Mouse (Mus musculus) Muller cell, postnatal 12 days (primary cell): ENCODE measurements at regions not wholly inside any gene's neighbourhood (a gene's known extent, or its start where the extent isn't known, plus 50 kb on each side); places are given as distances from the start of the nearest gene placed in this dataset.
"Not testable (repeated sequence)": the region's sequence is repeated elsewhere in the genome, so short reads cannot be mapped to it uniquely, and the experiment has no call there.

Experiments
- DNase-seq: peaks from one replicate; pipeline ENCODE4 v3.0.0-alpha.2; 2015; ENCODE audit errors: inconsistent ontology term

DNA sequence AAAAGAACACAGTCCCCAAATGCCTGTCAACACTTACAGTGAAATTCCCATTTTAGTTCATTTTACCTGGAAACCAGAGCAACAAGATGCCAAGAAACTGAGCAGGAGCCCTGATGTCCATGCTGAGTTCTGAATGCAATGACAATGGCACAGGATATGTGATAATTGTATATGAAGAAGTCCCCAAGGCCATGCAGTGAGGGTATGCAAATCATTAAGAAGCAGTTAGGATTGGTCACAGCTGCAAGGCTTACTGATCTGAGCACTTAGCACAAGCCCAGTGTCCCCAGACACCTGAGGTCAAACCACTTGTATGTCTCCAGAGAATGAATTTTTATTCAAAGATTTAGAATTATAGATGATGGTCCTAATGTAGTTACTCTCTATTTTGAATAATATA, 419.0 kb upstream of the Tacstd2 start:
- not testable (repeated sequence) for DNase-seq

DNA sequence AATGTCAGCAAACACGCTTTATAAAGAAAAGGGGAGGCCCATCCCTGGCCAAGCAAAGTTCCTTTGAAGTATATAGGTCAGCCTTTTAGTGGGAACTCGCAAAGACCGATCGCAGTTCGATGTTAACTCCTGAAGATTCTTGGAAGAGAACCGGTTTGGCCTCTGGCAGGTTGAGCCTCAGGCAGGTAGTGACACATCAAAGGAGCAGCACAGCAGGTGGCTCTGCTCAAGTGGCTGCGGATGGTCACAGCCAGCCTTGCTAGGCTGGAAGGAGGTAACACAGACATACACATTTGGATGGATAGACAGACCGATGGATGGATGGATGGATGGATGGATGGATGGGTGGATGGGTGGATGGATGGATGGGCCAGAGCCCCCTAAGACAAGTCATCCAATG, 395.9 kb upstream of the Tacstd2 start:
- DNase-seq = not testable (repeated sequence)

DNA sequence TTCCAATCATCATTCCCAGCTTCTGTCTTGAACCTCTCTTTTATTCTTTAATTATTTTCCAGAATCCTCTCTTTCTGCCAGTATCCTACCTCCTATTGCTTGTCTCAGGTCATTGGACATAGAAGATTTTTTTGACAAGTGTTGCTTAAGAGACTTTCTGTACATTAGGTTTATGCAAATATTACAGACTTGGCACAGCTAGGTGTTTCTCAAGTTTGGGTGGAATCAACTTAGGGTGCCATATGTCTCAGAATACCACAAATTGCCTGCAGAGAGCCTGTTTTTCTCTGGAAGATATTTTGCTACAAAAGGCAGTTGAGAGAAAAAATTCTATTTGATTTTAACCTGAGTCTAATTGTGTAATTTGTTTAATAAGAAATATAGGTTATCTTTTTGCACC, 386.9 kb upstream of the Tacstd2 start:
- no peak for DNase-seq

DNA sequence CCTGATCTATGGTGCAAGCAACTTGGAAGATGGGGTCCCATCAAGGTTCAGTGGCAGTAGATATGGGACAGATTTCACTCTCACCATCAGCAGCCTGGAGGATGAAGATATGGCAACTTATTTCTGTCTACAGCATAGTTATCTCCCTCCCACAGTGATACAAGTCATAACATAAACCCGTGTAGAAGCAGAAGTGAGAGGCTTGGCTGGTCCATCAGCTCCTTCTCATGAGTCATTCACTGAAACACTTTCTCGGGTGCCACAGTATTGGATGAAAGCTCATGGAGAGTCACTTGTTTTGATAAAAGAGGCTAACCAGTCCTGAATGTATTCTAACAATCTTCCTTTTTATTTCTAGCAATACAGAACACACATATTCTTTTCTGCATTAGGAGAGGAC, 378.3 kb upstream of the Tacstd2 start:
- no peak for DNase-seq

DNA sequence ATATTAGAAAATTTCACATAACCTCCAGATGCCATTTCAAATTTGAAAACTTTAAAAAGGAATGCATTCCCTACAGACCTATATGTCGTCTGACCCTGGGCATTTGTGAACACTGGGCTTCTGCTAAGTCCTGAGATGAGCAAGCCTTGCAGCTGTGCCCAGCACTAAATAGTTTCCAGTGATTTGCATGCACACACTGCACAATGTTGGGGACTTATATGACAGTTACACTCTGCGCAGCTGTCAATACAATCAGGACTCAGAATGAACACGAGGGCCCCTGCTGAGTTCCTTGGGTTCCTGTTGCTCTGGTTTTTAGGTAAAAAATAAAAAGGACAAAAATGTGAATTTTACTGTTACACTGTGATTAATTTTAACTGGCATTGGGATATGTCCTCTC, 377.7 kb upstream of the Tacstd2 start:
- no peak for DNase-seq

DNA sequence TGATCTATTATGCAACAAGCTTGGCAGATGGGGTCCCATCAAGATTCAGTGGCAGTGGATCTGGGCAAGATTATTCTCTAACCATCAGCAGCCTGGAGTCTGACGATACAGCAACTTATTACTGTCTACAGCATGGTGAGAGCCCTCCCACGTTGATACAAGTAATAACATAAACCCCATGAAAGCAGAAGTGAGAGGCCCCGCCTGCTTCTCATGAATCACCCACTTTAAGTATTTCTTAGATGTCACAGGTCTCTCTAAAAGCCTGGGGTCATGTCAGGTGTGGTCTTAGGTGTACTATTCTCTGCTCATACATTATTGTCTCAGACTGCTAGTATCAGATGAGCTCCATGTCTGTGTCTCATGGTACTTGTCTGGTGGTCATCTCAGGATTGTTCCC, 360.9 kb upstream of the Tacstd2 start:
- no peak for DNase-seq

DNA sequence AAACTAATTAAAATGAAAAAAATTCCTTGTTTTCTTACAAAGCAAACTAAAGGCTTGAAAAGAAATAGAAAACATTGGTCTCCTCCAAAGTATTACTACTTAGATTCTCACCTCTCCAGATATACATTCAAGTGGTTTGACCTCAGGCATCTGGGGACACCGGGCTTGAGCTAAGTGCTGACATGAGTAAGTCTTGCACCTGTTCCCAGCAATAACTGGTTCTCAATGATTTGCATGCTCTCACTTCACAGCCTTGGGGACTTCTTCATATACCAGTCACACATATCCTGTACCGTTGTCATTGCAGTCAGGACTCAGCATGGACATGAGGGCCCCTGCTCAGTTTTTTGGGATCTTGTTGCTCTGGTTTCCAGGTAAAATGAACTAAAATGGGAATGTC, 360.3 kb upstream of the Tacstd2 start:
- no peak for DNase-seq

DNA sequence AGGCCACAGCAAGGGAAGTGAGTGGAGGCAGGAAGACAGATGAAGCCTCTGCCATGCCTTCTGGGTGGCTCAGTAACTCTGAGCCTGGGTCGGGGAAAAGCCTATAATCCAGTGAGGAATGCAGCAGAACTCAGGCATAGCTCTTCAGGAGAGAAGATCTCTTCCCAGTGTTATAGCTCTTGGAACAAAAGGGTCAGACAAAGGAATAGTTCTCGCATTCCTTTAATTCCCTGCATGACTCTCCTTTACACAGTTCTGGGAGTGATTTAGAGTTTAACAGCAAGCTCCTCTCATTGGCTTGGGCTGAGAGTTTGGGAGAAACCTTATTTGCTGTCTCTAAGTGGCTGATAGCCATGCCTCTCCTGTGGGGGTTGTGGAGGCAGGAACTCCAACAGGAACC, 352.0 kb upstream of the Tacstd2 start:
- DNase-seq = peak; percentile 36

DNA sequence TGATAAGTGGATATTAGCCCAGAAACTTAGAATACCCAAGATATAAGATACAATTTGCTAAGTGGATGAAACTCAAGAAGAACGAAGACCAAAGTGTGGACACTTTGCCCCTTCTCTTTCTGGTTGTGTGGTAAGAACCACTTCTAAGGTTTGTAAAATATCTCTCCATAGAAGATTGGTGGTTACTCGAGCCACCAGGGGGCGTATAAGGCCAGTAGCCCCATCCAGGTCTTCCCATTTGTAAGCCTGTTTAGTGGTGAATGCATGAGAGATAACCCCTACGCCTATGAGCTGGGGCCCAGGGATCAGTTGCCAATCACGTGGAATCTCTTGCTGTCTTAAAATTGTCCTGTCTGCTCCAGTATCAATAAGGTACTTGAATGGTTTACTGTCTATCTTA, 349.3 kb upstream of the Tacstd2 start:
- DNase-seq = no peak

DNA sequence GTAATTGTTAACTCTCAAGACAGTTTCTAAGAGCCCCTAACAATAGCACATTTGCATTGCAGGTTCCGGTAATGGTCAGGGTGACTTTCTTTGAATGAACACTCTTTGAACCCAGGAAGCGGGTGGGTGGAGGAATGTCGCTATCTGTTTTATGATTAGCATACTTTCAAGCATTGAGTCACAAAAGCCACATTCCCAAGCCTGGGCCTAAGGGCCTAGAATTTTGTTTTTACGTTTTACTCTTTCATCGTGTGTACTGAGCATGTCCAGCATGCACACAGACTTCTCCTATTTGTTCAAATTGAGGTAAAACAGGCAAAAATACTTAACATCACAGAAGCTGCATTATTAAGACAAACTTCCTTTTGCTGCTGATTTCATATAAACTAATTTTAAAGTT, 345.9 kb upstream of the Tacstd2 start:
- not testable (repeated sequence) for DNase-seq

DNA sequence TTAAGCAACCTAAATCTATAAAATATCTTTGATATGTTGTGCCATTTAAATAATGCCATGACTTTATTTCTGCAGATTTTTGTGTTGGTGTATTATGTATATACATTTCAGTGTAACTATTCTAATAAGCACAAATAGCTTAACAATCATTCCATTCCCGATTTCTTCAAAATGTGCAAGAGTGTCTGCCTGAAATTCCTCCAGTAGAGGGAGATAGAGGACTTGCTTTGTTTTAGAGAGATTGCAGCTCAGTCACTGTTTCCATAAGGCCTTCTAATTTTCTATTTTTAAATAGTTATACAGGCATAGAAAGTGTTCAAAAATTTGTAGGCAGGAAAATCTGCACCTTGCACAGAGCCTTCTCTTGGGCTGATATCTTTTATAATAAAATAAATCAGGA, 322.3 kb upstream of the Tacstd2 start:
- not testable (repeated sequence) for DNase-seq

DNA sequence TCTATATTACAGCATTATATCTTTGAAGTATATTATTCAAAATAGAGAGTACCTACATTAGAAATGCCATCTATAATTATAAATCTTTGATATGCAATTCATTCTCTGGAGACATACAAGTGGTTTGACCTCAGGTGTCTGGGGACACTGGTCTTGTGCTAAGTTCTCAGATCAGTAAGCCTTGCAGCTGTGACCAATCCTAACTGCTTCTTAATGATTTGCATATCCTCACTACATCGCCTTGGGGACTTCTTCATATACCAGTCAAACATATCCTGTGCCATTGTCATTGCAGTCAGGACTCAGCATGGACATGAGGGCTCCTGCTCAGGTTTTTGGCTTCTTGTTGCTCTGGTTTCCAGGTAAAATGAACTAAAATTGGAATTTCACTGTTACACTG, 303.9 kb upstream of the Tacstd2 start:
- DNase-seq = not testable (repeated sequence)

DNA sequence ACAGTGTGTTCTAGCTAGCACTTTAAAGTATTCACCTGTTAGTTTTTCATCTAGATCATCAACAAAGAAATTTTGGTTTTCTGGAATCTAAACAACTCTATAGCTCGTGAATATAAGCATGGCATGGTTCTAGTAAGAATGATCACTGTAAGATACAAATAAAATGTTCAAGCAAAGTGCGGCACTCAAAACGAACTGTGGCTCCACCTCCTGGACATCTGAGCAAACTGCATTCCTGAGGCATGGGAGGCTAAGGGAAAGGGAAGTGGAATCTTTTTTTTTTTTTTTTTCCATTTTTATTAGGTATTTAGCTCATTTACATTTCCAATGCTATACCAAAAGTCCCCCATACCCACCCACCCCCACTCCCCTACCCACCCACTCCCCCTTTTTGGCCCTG, 276.9 kb upstream of the Tacstd2 start:
- DNase-seq = peak; percentile 4

DNA sequence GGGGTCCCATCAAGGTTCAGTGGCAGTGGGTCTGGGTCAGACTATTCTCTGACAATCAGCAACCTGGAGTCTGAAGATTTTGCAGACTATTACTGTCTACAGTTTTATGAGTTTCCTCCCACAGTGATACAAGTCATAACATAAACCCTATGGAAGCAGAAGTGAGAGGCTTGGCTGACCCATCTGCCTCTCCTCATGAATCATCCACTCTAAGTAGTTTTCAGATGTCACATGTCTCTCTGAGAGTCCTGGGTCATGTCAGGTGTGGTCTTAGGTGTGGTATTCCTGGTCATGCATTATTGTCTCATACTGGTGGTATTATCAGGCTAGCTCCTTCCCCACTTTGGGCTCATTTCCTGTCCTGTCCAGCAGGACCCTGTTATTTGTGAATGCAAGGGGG, 255.8 kb upstream of the Tacstd2 start:
- no peak for DNase-seq

DNA sequence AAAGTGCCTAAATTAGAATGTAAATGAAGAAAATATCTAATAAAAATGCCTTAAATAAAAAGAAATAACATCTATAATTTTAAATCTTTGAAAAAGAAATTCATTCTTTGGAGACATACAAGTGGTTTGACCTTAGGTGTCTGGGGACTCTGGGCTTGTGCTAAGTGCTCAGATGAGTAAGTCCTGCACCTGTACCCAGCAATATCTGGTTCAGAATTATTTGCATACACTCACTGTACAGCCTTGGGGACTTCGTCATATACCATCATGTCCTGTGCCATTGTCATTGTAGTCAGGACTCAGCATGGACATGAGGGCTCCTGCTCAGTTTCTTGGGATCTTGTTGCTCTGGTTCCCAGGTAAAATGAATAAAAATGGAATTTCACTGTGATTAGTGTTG, 255.1 kb upstream of the Tacstd2 start:
- no peak for DNase-seq

DNA sequence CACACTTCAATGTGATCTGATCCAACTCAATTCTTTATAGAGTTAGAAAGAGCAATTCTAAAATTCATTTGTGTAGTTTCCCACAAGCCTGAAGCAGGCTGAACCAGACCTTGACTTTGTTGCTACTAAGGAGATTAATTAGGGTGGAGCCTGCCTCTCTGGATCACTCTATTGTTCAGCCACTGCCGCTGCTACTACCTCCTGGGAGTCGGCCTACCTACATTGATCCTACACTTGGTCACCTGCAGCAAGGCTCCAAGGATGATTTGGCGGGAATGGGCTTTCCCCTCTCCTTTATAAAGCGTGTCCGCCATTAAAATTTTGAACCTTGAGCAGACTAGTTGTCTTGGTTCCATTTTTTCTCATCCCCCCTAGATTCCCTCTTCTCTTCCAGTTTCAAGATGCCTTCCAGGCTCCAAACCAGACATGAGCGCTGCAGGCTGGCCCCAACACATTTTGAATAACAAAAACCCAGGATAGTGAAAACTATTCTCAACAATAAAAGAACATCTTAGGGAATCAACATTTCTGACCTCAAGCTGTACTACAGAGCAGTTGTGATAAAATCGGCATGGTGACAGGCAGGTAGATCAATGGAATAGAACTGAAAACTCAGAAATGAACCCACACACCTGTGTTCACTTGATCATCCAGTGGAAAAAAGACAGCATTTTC, 251.6 kb upstream of the Tacstd2 start:
- no peak for DNase-seq

DNA sequence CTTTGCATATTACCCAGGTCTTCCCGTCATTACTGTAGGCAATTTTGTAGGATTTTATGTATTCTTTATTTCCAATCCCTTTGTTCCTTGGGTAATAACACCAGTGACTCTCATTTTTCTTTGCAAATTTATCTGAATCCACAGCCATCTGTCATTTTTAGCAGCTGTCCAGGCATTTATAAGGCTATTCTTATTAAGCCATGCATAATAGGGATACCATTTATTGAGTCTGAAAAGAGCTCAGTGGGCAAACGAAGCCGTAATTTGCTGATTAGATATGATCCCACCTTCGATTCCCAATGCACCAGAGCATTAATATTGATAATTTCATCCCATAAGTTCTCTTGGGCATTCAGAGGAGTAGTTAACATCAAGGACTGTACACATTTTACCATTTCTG, 243.3 kb upstream of the Tacstd2 start:
- no peak for DNase-seq

DNA sequence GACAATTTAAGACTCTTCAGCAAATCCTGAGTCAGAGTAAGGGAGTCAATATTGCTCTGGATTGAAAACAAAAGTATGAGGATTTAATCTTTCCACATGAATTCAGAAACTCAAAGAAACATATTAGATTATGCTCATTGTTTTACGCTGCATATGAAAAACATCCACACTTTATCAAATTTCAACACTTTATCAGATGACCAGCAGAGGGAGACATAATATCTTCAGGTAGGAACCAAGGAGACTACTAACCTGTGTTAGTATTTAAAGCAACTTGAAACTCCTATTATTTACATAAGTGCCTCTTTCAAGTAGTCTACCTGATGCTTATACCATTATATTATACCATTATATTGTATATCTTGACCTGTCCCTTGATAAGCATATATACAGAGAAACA, 218.5 kb upstream of the Tacstd2 start:
- not testable (repeated sequence) for DNase-seq

DNA sequence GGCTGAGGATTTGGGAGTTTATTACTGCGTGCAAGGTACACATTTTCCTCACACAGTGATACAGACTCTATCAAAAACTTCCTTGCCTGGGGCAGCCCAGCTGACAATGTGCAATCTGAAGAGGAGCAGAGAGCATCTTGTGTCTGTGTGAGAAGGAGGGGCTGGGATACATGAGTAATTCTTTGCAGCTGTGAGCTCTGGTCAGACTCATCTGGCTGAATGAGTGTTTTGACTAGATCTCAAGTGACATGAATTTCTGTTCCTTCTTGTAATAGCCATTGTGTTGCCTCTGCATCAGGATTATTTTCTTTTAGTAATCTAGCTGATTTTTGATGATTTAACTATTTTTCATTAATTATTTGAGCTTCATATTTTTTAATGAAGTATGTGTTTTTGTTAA, 190.0 kb upstream of the Tacstd2 start:
- DNase-seq = peak; percentile 36

DNA sequence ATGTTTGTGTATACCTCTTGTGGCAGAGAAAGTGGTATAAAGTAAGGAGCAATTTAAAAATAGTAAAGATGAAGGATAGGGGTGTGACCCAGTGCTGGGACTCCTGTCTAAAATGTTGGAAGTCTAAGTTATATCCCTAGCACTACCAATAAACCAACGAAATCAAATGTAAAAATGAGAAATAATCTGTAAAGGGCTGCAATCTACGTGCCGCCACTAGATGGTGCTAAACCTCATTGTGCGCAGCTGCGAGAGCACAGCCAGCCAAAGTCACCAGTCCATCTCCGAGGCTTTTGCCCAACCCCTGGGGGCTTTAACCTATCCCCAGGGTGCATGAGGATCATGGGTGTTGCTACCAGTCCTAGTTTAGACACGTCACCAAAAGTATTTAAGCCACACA, 163.4 kb upstream of the Tacstd2 start:
- not testable (repeated sequence) for DNase-seq

DNA sequence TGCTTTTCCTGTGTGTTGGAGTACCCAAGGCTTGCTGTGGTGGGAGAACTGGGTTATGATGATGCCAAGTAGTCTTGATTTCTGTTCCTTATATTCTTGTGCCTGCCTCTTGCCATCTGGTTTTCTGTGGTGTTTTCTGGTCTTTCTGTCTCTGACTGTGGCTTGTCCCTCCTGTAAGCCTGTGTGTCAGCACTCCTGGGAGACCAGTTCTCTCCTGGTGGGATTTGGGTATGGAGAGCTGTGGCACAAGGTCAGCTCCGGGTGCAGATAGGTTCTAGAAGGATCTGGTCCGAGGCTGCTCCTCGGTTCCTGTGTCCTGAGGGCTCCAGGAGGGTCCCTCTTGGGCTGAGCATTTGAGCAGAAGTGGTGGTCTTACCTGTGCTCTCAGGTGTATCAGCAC, 155.4 kb upstream of the Tacstd2 start:
- DNase-seq = not testable (repeated sequence)

DNA sequence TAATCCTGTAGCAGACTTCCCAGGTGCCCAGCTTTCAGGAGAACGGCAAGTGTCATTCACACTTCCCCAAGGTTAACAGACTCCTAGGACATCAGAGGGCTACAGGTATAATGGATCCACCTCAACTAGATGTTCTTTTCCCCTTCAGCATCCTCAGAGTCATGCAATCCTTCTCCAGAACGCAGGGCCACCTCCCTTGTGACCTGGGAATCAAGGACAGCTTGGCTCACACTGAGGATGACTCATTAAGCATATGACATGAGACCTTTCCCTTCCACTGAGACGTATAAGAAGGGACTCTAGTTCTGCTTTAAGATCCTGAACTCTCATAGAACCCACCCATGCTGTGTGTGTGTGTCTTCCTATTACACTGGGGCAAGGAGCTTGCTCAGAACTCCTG, 147.5 kb upstream of the Tacstd2 start:
- DNase-seq = not testable (repeated sequence)

DNA sequence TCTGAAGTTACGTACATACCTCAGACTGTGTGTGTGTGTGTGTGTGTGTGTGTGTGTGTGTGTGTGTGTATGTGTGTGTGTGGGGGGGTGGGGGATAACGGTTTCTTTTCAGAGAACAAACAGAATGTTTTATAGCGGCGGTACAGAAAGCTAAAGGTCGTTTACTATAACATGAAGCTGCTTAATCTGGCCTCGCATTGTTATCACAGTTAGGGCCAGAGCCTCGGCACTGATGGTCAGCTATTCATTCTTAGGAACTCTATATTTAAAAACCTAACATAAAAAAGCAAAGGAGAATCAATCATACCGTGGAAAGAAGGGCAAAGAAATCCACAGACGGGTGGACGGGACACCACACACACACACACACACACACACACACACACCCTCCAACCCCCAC, 146.0 kb upstream of the Tacstd2 start:
- DNase-seq = not testable (repeated sequence)

DNA sequence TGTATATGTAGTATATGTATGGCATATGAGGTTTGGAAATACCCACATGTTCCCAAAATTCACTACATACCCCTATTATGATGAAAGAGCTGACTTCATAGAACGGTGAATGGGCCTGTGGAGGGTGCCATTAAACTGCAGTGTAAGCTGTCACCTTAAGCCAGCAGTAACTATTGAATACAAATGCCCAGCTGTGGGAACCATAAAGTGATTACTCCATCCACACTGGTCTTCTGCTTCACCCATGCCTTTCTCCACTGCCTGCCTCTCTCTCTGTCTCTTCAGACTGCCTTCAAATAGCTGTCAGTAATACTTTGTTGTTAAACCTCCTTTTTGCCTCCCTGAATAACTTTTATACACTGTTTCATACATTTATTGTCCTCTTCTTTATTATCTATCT, 143.5 kb upstream of the Tacstd2 start:
- DNase-seq = not testable (repeated sequence)
